ENCODE assay signal across 36 mouse cellular contexts in genomic region chr12:103958798-103959197, GRCm38 (mm10). TPM values are rescaled to one million over a fixed set of nuclear protein-coding genes. Genes with fewer than 3 reads are reported as not detected.
DNase-seq lines count a peak whose midpoint lies in the region; ATAC-seq and TF ChIP-seq lines count a peak whose summit lies in the region.
"Had no signal": no experiment of that assay in that cellular context is flagged by ENCODE, and none has a peak within 500 bp of the region (broad histone marks: within the 10 kb centered on the region; RNA-seq: fewer than 3 reads in every experiment).

Serpina1e (minus strand) TSS chr12:103958975.

- H3K4me2 ChIP-seq in stomach, embryonic 15.5 days: no peak within 1 kb of the TSS
- no peak within 1 kb of the TSS for H3K4me2 ChIP-seq in stomach, postnatal 0 days (replicated peaks; ENCODE audit: low read depth)
- H3K4me2 ChIP-seq in liver, embryonic 13.5 days: no peak within 1 kb of the TSS
- no peak within 1 kb of the TSS for H3K4me2 ChIP-seq in stomach, embryonic 16.5 days (ENCODE audit: low read depth, low read length)
- H3K4me2 ChIP-seq: heart, embryonic 11.5 days; hindbrain, embryonic 13.5 days; limb, embryonic 15.5 days; midbrain, embryonic 12.5 days had no signal

- H3K4me1 ChIP-seq in stomach, embryonic 15.5 days: no peaks in the 10 kb centered on the region
- no peaks in the 10 kb centered on the region for H3K4me1 ChIP-seq in stomach, postnatal 0 days (replicated peaks; ENCODE audit: control insufficient read depth, insufficient read depth)
- 0 out of 2 replicates have a peak, but pooled peaks cover 3% of the 10 kb centered on the region for H3K4me1 ChIP-seq in liver, embryonic 13.5 days (replicated peaks)
- no peaks in the 10 kb centered on the region for H3K4me1 ChIP-seq in stomach, embryonic 16.5 days (ENCODE audit: control insufficient read depth, insufficient read depth, low read length)
- H3K4me1 ChIP-seq: forebrain, embryonic 10.5 days; hindbrain, embryonic 13.5 days; limb, embryonic 15.5 days; midbrain, embryonic 12.5 days had no signal

- no peaks in the 10 kb centered on the region for H3K36me3 ChIP-seq in stomach, embryonic 15.5 days
- no peaks in the 10 kb centered on the region for H3K36me3 ChIP-seq in stomach, postnatal 0 days (ENCODE audit: control insufficient read depth, insufficient read depth, low read length)
- H3K36me3 ChIP-seq in liver, embryonic 13.5 days: no peaks in the 10 kb centered on the region
- H3K36me3 ChIP-seq in stomach, embryonic 16.5 days (ENCODE audit: control insufficient read depth, insufficient read depth, low read length): no peaks in the 10 kb centered on the region
- H3K36me3 ChIP-seq: forebrain, embryonic 10.5 days; G1E; hindbrain, embryonic 13.5 days; limb, embryonic 15.5 days; midbrain, embryonic 12.5 days had no signal

- H3K27ac ChIP-seq in stomach, embryonic 15.5 days: no peak within 1 kb of the TSS
- no peak within 1 kb of the TSS for H3K27ac ChIP-seq in stomach, postnatal 0 days (replicated peaks)
- no peak within 1 kb of the TSS for H3K27ac ChIP-seq in liver, embryonic 13.5 days
- no peak within 1 kb of the TSS for H3K27ac ChIP-seq in stomach, embryonic 16.5 days (ENCODE audit: low read length)
- H3K27ac ChIP-seq: forebrain, embryonic 10.5 days; gastrocnemius, adult 2 months; hindbrain, embryonic 13.5 days; kidney, postnatal 0 days; left cerebral cortex, adult 2 months; limb, embryonic 15.5 days; midbrain, embryonic 12.5 days had no signal

- TF ChIP-seq EP300 in stomach, postnatal 0 days (optimal IDR thresholded peaks at IDR 0.05): no peak

- no peak for DNase-seq in adrenal gland, postnatal 14 days
- no peak for DNase-seq in adrenal gland, postnatal 4 days (ENCODE audit: low spot score in 2 of 2)
- DNase-seq in stomach, postnatal 0 days (ENCODE audit: low spot score): no peak
- no peak for DNase-seq in liver, embryonic 13.5 days
- no peak for DNase-seq in left cerebral cortex, adult 9 months (ENCODE audit: low spot score in 2 of 2)
- no peak for DNase-seq in kidney, postnatal 25 days
- DNase-seq: adrenal gland, postnatal 25 days; cerebellum, adult 2 months; cerebellum, postnatal 14 days; gastrocnemius, adult 2 months; gastrocnemius, postnatal 36 days; heart, adult 18-20 months; heart, postnatal 4 days; kidney, adult 8-10 months; layer of hippocampus, adult 9-11 months; lung, postnatal 36 days; retina, postnatal 1 day; right cerebral cortex, postnatal 14 days; thymus, adult 18-20 months; thymus, postnatal 25 days had no signal

- no peak within 1 kb of the TSS for H3K9ac ChIP-seq in stomach, embryonic 15.5 days
- H3K9ac ChIP-seq in stomach, postnatal 0 days (ENCODE audit: low read length): no peak within 1 kb of the TSS
- no peak within 1 kb of the TSS for H3K9ac ChIP-seq in liver, embryonic 13.5 days
- no peak within 1 kb of the TSS for H3K9ac ChIP-seq in stomach, embryonic 16.5 days (ENCODE audit: low read length)
- H3K9ac ChIP-seq: hindbrain, embryonic 13.5 days; limb, embryonic 15.5 days; midbrain, embryonic 12.5 days had no signal

- no peaks in the 10 kb centered on the region for H3K27me3 ChIP-seq in stomach, embryonic 15.5 days (replicated peaks)
- H3K27me3 ChIP-seq in stomach, postnatal 0 days (ENCODE audit: control insufficient read depth, insufficient read depth, low read length): no peaks in the 10 kb centered on the region
- no peaks in the 10 kb centered on the region for H3K27me3 ChIP-seq in liver, embryonic 13.5 days
- no peaks in the 10 kb centered on the region for H3K27me3 ChIP-seq in stomach, embryonic 16.5 days (ENCODE audit: control insufficient read depth, insufficient read depth, low read length)
- H3K27me3 ChIP-seq: hindbrain, embryonic 13.5 days; limb, embryonic 15.5 days; midbrain, embryonic 12.5 days had no signal

- WGBS in stomach, embryonic 15.5 days: 79% methylated on average over 3 of the region's 3 CpGs
- 76% methylated on average over 3 of the region's 3 CpGs for WGBS in stomach, postnatal 0 days
- WGBS in liver, embryonic 13.5 days (ENCODE audit: insufficient replicate concordance): 68% methylated on average over 3 of the region's 3 CpGs
- WGBS in stomach, embryonic 16.5 days: 75% methylated on average over 3 of the region's 3 CpGs

- H3K4me3 ChIP-seq in stomach, embryonic 15.5 days (replicated peaks): no peak within 1 kb of the TSS
- H3K4me3 ChIP-seq in stomach, postnatal 0 days (ENCODE audit: low read depth, low read length): no peak within 1 kb of the TSS
- no peak within 1 kb of the TSS for H3K4me3 ChIP-seq in liver, embryonic 13.5 days (replicated peaks)
- no peak within 1 kb of the TSS for H3K4me3 ChIP-seq in stomach, embryonic 16.5 days (replicated peaks; ENCODE audit: low read length)
- H3K4me3 ChIP-seq: forebrain, embryonic 10.5 days; gastrocnemius, adult 2 months; hindbrain, embryonic 13.5 days; left cerebral cortex, adult 2 months; limb, embryonic 15.5 days; midbrain, embryonic 12.5 days had no signal

- no peak for TF ChIP-seq CTCF in stomach, postnatal 0 days (IDR thresholded peaks at IDR 0.05; ENCODE audit: low read depth)

- no peak for ATAC-seq in stomach, embryonic 15.5 days (ENCODE audit: insufficient read depth, low FRiP score, low read depth)
- ATAC-seq in stomach, postnatal 0 days (ENCODE audit: low FRiP score, low TSS enrichment): no peak
- ATAC-seq in liver, embryonic 13.5 days (ENCODE audit: low read depth): no peak
- ATAC-seq in stomach, embryonic 16.5 days (ENCODE audit: insufficient read depth, low FRiP score): 0 out of 2 replicates have a peak, but pooled peaks have one; percentile 53
- ATAC-seq: forebrain, embryonic 16.5 days had no signal

- H3K9me3 ChIP-seq in stomach, embryonic 15.5 days: no peaks in the 10 kb centered on the region
- H3K9me3 ChIP-seq in stomach, postnatal 0 days (ENCODE audit: control insufficient read depth, low read length): no peaks in the 10 kb centered on the region
- H3K9me3 ChIP-seq in liver, embryonic 13.5 days (replicated peaks): peaks cover 4% of the 10 kb centered on the region; the same call in 1 of the 2 replicates
- no peaks in the 10 kb centered on the region for H3K9me3 ChIP-seq in stomach, embryonic 16.5 days (replicated peaks; ENCODE audit: control insufficient read depth, low read length)
- H3K9me3 ChIP-seq: limb, embryonic 15.5 days; midbrain, embryonic 12.5 days had no signal

RNA-seq across cellular contexts. Expression of gene Serpina1e, which starts in this region (rescaled TPM):
- total RNA-seq in adrenal gland, postnatal 14 days (2021): 11.5 and 101 TPM in 2 replicates
- 100 to 1,000 TPM in 1 of 2 experiments, 1 to 10 TPM in 1; 8.3 to 423 TPM for total RNA-seq in adrenal gland, postnatal 4 days (2021)
- polyA plus RNA-seq in stomach, embryonic 15.5 days (2015; fragmentation: Nextera tagmentation; extraction: Ambion mirVana): 11.8 and 20.6 TPM in 2 replicates
- 5.0 and 5.7 TPM in 2 replicates for polyA plus RNA-seq in stomach, postnatal 0 days (2015; fragmentation: Nextera tagmentation; extraction: Ambion mirVana)
- polyA plus RNA-seq in liver, embryonic 13.5 days (2015; fragmentation: Nextera tagmentation; extraction: Ambion mirVana): 82.4 and 89.4 TPM in 2 replicates
- 12.6 and 17.0 TPM in 2 replicates for polyA plus RNA-seq in stomach, embryonic 16.5 days (2015; fragmentation: Nextera tagmentation; extraction: Ambion mirVana)
- total RNA-seq: G1E; gastrocnemius, postnatal 36 days; left cerebral cortex, adult 2 months; left cerebral cortex, postnatal 36 days; megakaryocyte, adult 5-6 weeks; monocyte, adult 5-6 weeks had no signal
- polyA plus RNA-seq: cerebellum, adult 2 months; cortical plate, adult 2 months; forebrain, embryonic 10.5 days; forebrain, embryonic 16.5 days; G1E; hindbrain, embryonic 13.5 days; midbrain, embryonic 12.5 days; neural tube, embryonic 14.5 days had no signal
